Mouse (Mus musculus): Measurements from ENCODE around the gene Gm20479. TPM values are rescaled to one million over a fixed set of nuclear protein-coding genes. Genes with fewer than 3 reads are reported as not detected.

Gene Gm20479
- polyA plus RNA-seq, 1 experiment from 2014 or later: 0.46 TPM

DNA sequence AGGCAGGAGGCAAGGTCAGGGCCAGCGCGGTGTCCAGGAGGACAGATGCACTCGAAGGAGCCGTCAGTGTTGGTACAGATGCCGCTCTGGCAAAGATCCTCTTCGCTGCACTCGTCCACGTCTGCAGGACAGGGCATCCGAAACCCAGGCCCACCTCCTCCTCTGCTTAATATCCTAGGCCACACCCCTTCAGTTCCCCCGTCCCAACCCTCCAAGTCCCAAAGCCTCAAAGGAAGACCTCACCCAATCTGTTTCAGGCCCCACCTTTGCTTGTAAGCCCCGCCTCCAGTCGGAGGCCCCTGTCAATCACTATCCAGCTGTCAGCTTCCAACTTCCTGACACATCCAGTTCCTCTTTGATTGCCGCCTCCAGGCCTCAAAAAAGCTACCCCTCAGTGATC lies 34.9 kb downstream of the Gm20479 start:
- H3K27me3 ChIP-seq: peaks cover 20% of the 10 kb centered on the region
- H3K9me3 ChIP-seq: no peaks in the 10 kb centered on the region
- peaks cover 8% of the 10 kb centered on the region for H3K4me1 ChIP-seq
- no peak overlapping the region for H3K27ac ChIP-seq (replicated peaks)
- no peak for ATAC-seq (replicated peaks)
- no peak overlapping the region for H3K4me3 ChIP-seq
- no peaks in the 10 kb centered on the region for H3K36me3 ChIP-seq
- 28% methylated on average over 13 of the region's 13 CpGs for WGBS
- H3K9ac ChIP-seq (replicated peaks): no peak overlapping the region
- H3K4me2 ChIP-seq (replicated peaks): no peak overlapping the region

DNA sequence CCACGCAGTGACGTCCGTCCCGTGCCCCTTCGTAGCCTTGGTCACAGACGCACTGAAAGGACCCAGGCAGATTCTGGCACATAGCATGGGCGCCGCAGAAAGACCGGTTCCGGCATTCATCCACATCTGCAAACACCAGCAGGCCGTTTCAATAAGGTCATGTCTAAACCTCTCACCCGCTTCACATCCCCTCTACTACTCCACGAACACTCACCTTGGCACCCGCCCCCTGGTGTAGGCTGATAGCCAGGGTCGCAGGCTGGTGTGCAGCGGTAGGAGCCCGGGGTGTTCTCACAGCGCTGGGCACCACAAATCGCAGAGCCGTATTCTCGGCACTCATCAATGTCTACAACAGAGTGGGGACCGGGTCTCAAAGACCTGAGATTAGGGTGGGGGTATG lies 37.8 kb downstream of the Gm20479 start:
- Histone ChIP-seq H3K9ac (replicated peaks) (no peak overlapping the region), H3K9me3 (no peaks in the 10 kb centered on the region), H3K4me1 (peaks cover 8% of the 10 kb centered on the region), H3K36me3 (no peaks in the 10 kb centered on the region), H3K27ac (replicated peaks) (no peak overlapping the region), H3K4me2 (replicated peaks) (no peak overlapping the region), H3K27me3 (no peaks in the 10 kb centered on the region), H3K4me3 (no peak overlapping the region)
- 90% methylated on average over 22 of the region's 22 CpGs for WGBS
- ATAC-seq (replicated peaks): no peak

DNA sequence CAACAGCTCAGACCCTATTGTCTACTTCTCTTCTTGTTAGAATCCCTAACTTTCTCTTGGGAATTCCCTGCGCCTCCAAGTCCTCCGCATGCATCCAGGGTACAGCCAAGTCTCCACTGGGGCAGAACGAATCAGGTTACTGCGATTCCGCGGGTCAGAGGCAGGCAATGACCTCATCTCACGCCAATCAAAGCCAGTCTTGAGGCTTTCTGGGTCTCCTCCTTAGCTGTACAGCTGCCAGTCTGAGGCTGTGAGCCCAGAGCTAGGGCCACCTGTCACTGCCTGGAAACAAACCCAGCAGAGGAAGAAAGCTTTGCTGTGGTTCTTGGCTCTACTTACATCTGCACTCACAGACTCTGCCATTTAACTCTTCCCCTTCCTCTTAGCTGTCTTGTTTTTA lies 41.3 kb downstream of the Gm20479 start:
- Histone ChIP-seq H3K4me3 (no peak overlapping the region), H3K9me3 (no peaks in the 10 kb centered on the region), H3K27me3 (no peaks in the 10 kb centered on the region), H3K36me3 (0 out of 2 replicates have a peak, but pooled peaks cover 2% of the 10 kb centered on the region), H3K4me2 (replicated peaks) (no peak overlapping the region), H3K27ac (replicated peaks) (peak overlapping the region; percentile 61), H3K4me1 (peaks cover 8% of the 10 kb centered on the region), H3K9ac (replicated peaks) (no peak overlapping the region)
- WGBS: 24% methylated on average over 7 of the region's 7 CpGs
- peak; percentile 81 for ATAC-seq (replicated peaks)

DNA sequence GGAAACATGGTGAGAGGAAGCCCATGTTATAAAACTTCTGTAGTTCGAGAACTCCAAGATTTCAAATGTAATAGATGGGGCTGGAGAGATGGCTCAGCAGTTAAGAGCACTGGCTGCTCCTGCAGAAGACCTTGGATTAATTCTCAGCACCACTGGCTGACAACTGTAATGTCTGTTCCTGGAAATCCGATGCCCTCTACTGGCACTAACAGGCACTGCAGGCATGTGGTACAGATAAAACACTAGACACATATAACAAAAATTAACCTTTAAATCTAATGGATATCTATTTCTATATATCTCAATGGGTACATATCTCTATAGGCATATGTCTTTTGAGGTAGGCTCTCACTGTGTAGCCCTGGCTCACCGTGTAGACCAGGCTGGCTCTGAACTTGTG lies 42.8 kb downstream of the Gm20479 start:
- H3K9me3 ChIP-seq: no peaks in the 10 kb centered on the region
- no peak overlapping the region for H3K27ac ChIP-seq (replicated peaks)
- no peak overlapping the region for H3K9ac ChIP-seq (replicated peaks)
- ATAC-seq (replicated peaks): no peak
- H3K36me3 ChIP-seq: 0 out of 2 replicates have a peak, but pooled peaks cover 2% of the 10 kb centered on the region
- peaks cover 17% of the 10 kb centered on the region for H3K4me1 ChIP-seq
- no peak overlapping the region for H3K4me2 ChIP-seq (replicated peaks)
- no peak overlapping the region for H3K4me3 ChIP-seq
- no peaks in the 10 kb centered on the region for H3K27me3 ChIP-seq
- WGBS: 93% methylated on average over 3 of the region's 3 CpGs

DNA sequence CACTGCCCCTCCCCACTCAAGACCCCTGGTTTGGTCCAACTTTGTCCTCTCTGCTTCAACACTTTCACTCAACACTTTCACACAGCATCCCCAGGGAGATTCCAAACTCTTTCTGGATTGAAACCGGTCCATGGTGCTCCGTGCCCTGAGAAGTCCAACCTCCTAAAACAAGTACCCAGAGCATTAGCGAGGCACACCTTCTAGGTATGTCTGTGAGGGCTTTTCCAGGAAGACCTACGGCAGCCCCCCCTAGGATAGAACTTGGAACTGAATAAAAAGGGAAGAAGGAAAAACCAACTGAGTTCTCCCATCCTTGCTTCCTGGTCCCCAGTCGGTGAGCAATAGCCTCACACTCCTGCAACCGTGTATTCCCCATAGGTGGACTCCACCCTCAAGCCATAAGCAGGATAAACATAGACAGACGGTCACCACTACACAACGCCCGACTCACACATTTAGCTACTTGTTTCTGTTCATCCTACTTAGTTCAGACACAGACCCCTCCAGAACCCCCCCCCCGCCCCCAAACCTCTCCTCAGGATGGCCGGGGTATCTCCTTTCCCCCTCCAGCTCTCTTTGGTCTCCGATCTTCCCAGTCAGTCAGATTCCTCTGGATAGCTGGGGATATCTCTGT lies 45.5 kb downstream of the Gm20479 start:
- no peaks in the 10 kb centered on the region for H3K27me3 ChIP-seq
- no peak for ATAC-seq (replicated peaks)
- H3K4me3 ChIP-seq: no peak overlapping the region
- no peak overlapping the region for H3K9ac ChIP-seq (replicated peaks)
- H3K4me1 ChIP-seq: peaks cover 17% of the 10 kb centered on the region
- no peak overlapping the region for H3K27ac ChIP-seq (replicated peaks)
- no peak overlapping the region for H3K4me2 ChIP-seq (replicated peaks)
- WGBS: 90% methylated on average over 12 of the region's 12 CpGs
- 0 out of 2 replicates have a peak, but pooled peaks cover 2% of the 10 kb centered on the region for H3K36me3 ChIP-seq
- H3K9me3 ChIP-seq: no peaks in the 10 kb centered on the region

DNA sequence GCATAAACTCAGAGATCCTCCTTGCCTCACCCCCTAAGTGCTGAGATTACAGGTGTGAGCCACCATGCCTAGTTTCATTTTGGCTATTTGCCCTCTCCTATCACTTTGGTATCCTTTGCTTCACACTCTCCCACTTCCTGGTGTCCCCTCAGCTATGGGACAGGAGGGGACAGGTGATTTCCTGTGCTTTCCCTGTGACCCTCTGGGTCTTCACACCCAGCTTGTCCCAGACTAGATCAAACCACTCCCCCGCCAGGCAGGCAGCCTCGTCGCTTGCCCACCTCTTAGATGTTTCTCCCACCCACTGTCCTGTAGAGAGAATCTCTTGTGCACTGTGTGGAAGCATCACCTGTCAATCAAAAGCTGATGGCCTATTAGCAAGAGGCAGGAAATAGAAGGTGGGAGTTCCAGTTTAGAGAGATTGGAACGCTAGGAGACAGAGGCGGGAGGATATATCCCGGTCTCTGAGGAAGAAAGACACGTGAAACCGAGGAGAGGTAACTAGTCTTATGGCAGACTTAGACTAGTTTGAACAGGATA lies 46.2 kb downstream of the Gm20479 start:
- 0 out of 2 replicates have a peak, but pooled peaks have one; percentile 11 for ATAC-seq (replicated peaks)
- 51% methylated on average over 8 of the region's 8 CpGs for WGBS
- no peak overlapping the region for H3K4me3 ChIP-seq
- H3K9me3 ChIP-seq: no peaks in the 10 kb centered on the region
- no peaks in the 10 kb centered on the region for H3K27me3 ChIP-seq
- H3K4me2 ChIP-seq (replicated peaks): no peak overlapping the region
- no peak overlapping the region for H3K9ac ChIP-seq (replicated peaks)
- 0 out of 2 replicates have a peak, but pooled peaks cover 2% of the 10 kb centered on the region for H3K36me3 ChIP-seq
- no peak overlapping the region for H3K27ac ChIP-seq (replicated peaks)
- H3K4me1 ChIP-seq: peaks cover 12% of the 10 kb centered on the region

DNA sequence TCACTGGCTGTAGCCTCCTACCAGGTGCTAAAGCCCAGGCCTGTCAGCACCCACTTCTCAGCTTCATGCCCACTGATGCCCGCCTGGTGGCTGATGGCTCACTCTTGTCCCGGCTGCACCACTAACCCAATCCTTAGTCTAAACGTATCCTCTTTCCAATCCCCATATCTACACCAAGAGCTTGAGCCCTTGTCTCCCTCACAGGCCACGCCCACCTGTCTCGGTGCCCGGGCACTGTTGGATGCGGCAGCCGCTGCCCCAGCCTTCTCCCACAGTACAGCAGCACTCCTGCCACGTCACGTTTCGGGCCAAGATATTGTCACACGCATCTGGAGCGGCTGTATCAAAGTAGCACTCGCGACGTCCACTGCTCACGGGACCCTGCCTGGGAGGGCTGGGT lies 46.9 kb downstream of the Gm20479 start:
- H3K9ac ChIP-seq (replicated peaks): peak overlapping the region; percentile 37; the same call in 1 of the 2 replicates
- WGBS: 4% methylated on average over 17 of the region's 17 CpGs

DNA sequence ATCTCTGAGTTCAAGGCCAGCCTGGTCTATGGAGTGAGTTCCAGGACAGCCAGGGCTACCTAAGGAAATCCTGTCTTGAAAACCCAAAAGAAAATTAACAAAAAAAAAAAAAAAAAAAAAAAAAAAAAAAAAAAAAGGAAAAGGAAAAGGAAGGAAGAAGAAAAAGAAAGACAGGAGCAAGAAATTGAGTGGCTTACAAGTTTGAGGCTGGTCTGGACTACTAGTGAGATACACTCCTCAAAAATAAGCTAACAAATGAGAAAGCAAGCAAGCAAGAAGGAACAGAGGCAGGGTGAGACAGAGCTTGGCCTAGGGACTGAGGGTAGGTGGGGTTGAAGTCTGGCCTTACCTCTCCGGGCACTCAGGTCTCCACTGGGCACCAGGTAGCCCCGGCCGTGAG lies 47.4 kb downstream of the Gm20479 start:
- no peak overlapping the region for H3K4me3 ChIP-seq
- H3K9me3 ChIP-seq: no peaks in the 10 kb centered on the region
- no peak overlapping the region for H3K4me2 ChIP-seq (replicated peaks)
- H3K36me3 ChIP-seq: 0 out of 2 replicates have a peak, but pooled peaks cover 2% of the 10 kb centered on the region
- 38% methylated on average over 3 of the region's 3 CpGs for WGBS
- H3K9ac ChIP-seq (replicated peaks): no peak overlapping the region
- no peak for ATAC-seq (replicated peaks)
- H3K27me3 ChIP-seq: no peaks in the 10 kb centered on the region
- peaks cover 9% of the 10 kb centered on the region for H3K4me1 ChIP-seq
- H3K27ac ChIP-seq (replicated peaks): 0 out of 2 replicates have a peak overlapping the region, but pooled peaks have one; percentile 5

More for the DNA sequence above, 46.9 kb downstream of the Gm20479 start:
- Histone ChIP-seq H3K4me3 (peak overlapping the region; percentile 31), H3K4me1 (peaks cover 9% of the 10 kb centered on the region), H3K9me3 (no peaks in the 10 kb centered on the region), H3K27ac (replicated peaks) (0 out of 2 replicates have a peak overlapping the region, but pooled peaks have one; percentile 5), H3K27me3 (no peaks in the 10 kb centered on the region), H3K36me3 (0 out of 2 replicates have a peak, but pooled peaks cover 2% of the 10 kb centered on the region), H3K4me2 (replicated peaks) (peak overlapping the region; percentile 46)
- ATAC-seq (replicated peaks): peak; percentile 68

DNA sequence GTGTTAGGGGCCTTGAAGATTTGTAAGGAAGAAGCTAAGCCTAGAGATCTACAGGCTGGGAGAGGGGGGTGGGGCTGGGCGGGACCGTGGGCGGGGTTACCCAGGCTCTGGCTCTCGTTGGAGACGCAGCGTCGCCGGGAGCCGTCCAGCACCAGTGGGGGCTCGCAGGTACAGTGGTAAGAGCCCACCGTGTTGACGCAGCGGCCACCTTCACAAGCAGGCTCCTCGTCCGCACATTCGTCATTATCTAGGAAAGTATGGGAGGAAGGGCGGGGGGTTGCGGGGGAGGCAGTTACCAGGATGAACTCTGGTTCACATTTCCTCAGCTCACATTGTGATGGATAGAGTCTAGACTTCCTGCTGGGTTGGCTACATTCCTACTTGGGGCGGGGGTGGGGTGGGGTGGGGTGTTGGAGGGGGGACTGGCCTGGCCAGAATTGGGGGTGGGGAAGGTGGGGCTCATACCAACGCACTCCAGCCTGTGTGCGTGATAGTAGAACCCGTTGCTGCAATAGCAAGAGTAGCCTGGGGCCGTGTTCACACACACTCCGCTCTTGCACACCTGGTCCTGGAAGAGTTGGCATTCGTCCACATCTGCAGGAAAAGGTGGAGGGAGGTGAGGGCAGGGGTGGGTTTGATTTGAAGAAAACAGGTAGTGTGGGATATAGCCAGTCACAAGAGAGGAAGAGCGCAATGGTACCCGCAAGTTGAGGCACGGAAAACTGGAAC lies 48.2 kb downstream of the Gm20479 start:
- peak overlapping the region; percentile 31 for H3K4me3 ChIP-seq
- H3K4me2 ChIP-seq (replicated peaks): peak overlapping the region; percentile 47
- WGBS: 16% methylated on average over 28 of the region's 28 CpGs
- no peaks in the 10 kb centered on the region for H3K27me3 ChIP-seq
- no peak for ATAC-seq (replicated peaks)
- H3K9me3 ChIP-seq: no peaks in the 10 kb centered on the region
- 0 out of 2 replicates have a peak, but pooled peaks cover 2% of the 10 kb centered on the region for H3K36me3 ChIP-seq
- H3K27ac ChIP-seq (replicated peaks): no peak overlapping the region
- H3K4me1 ChIP-seq: peaks cover 9% of the 10 kb centered on the region
- no peak overlapping the region for H3K9ac ChIP-seq (replicated peaks)

DNA sequence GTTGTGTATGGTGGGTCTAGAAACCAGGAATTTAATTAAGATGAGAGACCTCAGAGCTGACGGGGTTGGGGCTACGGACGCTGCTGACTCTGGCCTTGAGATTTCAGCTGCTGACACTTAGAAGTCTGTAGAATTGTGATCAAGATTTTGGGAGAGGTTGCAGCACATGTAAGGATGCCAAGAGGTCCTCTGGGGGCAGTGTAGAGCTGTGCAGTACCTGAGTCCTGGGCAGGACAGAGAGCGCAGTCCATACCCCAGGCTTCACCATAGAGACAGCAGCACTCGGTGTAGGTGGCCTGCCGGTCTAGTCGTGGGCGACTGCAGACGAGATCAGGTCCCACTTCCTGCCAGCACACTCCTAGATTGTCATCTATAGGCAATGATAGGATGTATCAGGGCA lies 49.7 kb downstream of the Gm20479 start:
- H3K9me3 ChIP-seq: no peaks in the 10 kb centered on the region
- H3K27me3 ChIP-seq: no peaks in the 10 kb centered on the region
- H3K9ac ChIP-seq (replicated peaks): no peak overlapping the region
- no peak overlapping the region for H3K4me3 ChIP-seq
- ATAC-seq (replicated peaks): no peak
- H3K27ac ChIP-seq (replicated peaks): no peak overlapping the region
- no peaks in the 10 kb centered on the region for H3K36me3 ChIP-seq
- no peak overlapping the region for H3K4me2 ChIP-seq (replicated peaks)
- H3K4me1 ChIP-seq: peaks cover 9% of the 10 kb centered on the region
- 69% methylated on average over 9 of the region's 9 CpGs for WGBS

DNA sequence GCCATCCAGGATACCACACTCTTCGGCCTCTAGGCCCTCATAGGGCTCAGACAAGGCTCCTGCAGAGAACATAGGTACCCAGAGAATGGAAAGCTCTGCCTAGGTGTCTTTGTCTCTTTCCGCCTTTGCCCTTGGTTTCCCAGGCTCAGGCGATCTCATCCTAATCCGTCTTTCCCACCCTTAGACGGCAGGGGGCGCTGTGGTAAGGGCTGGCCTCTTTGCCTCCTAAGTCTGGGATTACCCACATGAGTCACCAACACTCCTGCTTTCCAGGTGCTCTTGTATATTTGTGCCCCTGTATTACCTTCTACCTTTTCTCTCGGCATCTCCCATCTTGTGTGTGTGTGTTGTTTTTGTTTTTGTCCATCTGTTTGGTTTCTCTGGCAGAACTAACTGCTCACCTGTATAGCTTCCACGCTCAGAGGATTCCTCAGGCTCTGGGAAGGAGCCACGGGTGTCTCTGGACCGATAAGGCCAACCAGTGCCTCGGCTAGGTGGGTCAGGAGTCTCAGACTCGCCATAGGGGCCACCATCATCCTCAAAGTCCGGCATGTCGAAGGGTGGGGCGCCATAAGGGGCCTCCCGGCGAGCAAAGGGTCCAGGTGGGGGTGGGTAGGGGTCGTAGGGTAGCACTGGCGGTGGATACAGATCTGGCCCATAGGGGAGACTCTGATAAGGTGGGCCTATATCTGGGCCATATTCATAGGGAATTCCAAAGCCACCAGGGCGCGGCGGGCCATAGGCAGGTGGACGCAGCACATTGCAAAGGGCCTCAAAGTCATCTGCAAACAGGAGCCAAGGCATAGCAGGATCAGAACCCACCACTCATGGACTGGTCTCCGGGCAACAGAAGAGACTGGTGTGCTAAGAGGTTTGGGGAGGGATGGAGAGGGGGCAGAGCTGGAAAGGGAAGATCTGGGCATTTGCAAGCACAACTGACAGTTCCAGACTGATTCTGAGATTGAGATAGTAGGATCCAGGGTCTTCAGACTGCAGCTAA lies 50.8 kb downstream of the Gm20479 start:
- H3K27ac ChIP-seq (replicated peaks): no peak overlapping the region
- 80% methylated on average over 24 of the region's 24 CpGs for WGBS
- no peak overlapping the region for H3K4me2 ChIP-seq (replicated peaks)
- no peaks in the 10 kb centered on the region for H3K9me3 ChIP-seq
- peaks cover 9% of the 10 kb centered on the region for H3K4me1 ChIP-seq
- no peak for ATAC-seq (replicated peaks)
- H3K4me3 ChIP-seq: no peak overlapping the region
- no peaks in the 10 kb centered on the region for H3K27me3 ChIP-seq
- H3K36me3 ChIP-seq: no peaks in the 10 kb centered on the region
- H3K9ac ChIP-seq (replicated peaks): no peak overlapping the region

All from forebrain, embryonic 15.5 days (tissue).